Mouse (Mus musculus) MEL (cell line): ENCODE data around the gene Fam222b. TPM values are rescaled to one million over a fixed set of nuclear protein-coding genes. Genes with fewer than 3 reads are reported as not detected.

Source experiments
- DNase-seq: peaks from one replicate; pipeline ENCODE4 v3.0.0; 2011; ENCODE audit warnings: low read depth, low spot score
- H3K27ac ChIP-seq: 2 replicates; pipeline ENCODE4 v1.5.1; 2012; ENCODE audit warnings: low read depth, mild to moderate bottlenecking, control low read depth, low read length, moderate library complexity; ENCODE audit not compliant: control insufficient read depth
- H3K27me3 ChIP-seq, 2 experiments: fragments of 150-350 bp in 1 of 2; sonication (generic) in 1 of 2; 2 replicates each; pipeline ENCODE4 v1.6.1; 2012; ENCODE audit warnings: low read length in 2 of 2, mild to moderate bottlenecking in 2 of 2, improper control_type of control experiment in 1 of 2, moderate library complexity in 1 of 2; ENCODE audit not compliant: insufficient read depth in 2 of 2, control insufficient read depth in 1 of 2
- H3K36me3 ChIP-seq, 2 experiments: 2 replicates each; pipeline ENCODE4 v1.6.1; 2012 to 2014; ENCODE audit warnings: low read length in 2 of 2, improper control_type of control experiment in 1 of 2, inconsistent platforms in 1 of 2, mild to moderate bottlenecking in 1 of 2; ENCODE audit not compliant: insufficient read depth in 2 of 2, control insufficient read depth in 1 of 2
- H3K4me1 ChIP-seq, 2 experiments: fragments of 150-350 bp in 1 of 2; sonication (generic) in 1 of 2; 2 replicates each; pipeline ENCODE4 v1.6.1; 2012; ENCODE audit warnings: low read length in 2 of 2, improper control_type of control experiment in 1 of 2, mild to moderate bottlenecking in 1 of 2; ENCODE audit not compliant: insufficient read depth in 2 of 2, control insufficient read depth in 1 of 2
- H3K4me3 ChIP-seq, 2 experiments: fragments of 150-350 bp in 1 of 2; sonication (generic) in 1 of 2; 2 replicates each; pipeline ENCODE4 v1.5.1; 2012; ENCODE audit warnings: low read depth in 2 of 2, low read length in 2 of 2, mild to moderate bottlenecking in 2 of 2, moderate library complexity in 2 of 2, control low read depth in 1 of 2, improper control_type of control experiment in 1 of 2; ENCODE audit not compliant: control insufficient read depth in 1 of 2, insufficient read depth in 1 of 2
- H3K79me2 ChIP-seq: 2 replicates; pipeline ENCODE4 v1.6.1; 2012; ENCODE audit warnings: mild to moderate bottlenecking, low read length, moderate library complexity; ENCODE audit not compliant: control insufficient read depth, poor library complexity, insufficient read depth
- H3K9ac ChIP-seq: 2 replicates; pipeline ENCODE4 v1.6.1; 2012; ENCODE audit warnings: low read depth, mild to moderate bottlenecking, control low read depth, low read length, moderate library complexity; ENCODE audit not compliant: control insufficient read depth, poor library complexity, severe bottlenecking
- H3K9me3 ChIP-seq: fragments of 150-350 bp; sonication (generic); replicated peaks from 2 replicates; pipeline ENCODE4 v1.6.1; 2012; ENCODE audit warnings: mild to moderate bottlenecking, low read length, improper control_type of control experiment, moderate library complexity; ENCODE audit not compliant: insufficient read depth
- BHLHE40 ChIP-seq: IDR thresholded peaks from 2 replicates; pipeline ENCODE4 v1.6.1; 2012; ENCODE audit warnings: low read depth, mild to moderate bottlenecking, inconsistent platforms, low read length, improper control_type of control experiment, borderline replicate concordance
- CHD1 ChIP-seq: IDR thresholded peaks from 2 replicates; pipeline ENCODE4 v1.6.1; 2012; ENCODE audit warnings: low read depth, mild to moderate bottlenecking, inconsistent platforms, low read length, improper control_type of control experiment
- CTCF ChIP-seq, 3 experiments: IDR thresholded peaks in 2 of 3; conservative IDR thresholded peaks in 1 of 3; 2 replicates each; pipeline ENCODE4 v1.5.1; 2011 to 2012; ENCODE audit warnings: low read length in 3 of 3, low read depth in 2 of 3, mild to moderate bottlenecking in 2 of 3, improper control_type of control experiment in 1 of 3, inconsistent platforms in 1 of 3, mixed read lengths in 1 of 3, moderate library complexity in 1 of 3; ENCODE audit not compliant: control insufficient read depth in 1 of 3, insufficient read depth in 1 of 3, poor library complexity in 1 of 3, severe bottlenecking in 1 of 3
- EP300 ChIP-seq, 2 experiments: IDR thresholded peaks; 2 replicates each; pipeline ENCODE4 v1.6.1; 2011; ENCODE audit warnings: improper control_type of control experiment in 2 of 2, low read length in 2 of 2, low read depth in 1 of 2, mild to moderate bottlenecking in 1 of 2
- ETS1 ChIP-seq: IDR thresholded peaks from 2 replicates; pipeline ENCODE4 v1.6.1; 2012; ENCODE audit warnings: low read depth, mild to moderate bottlenecking, inconsistent platforms, low read length, improper control_type of control experiment, moderate library complexity
- GATA1 ChIP-seq: IDR thresholded peaks from 2 replicates; pipeline ENCODE4 v1.6.1; 2011; ENCODE audit warnings: low read depth, low read length, improper control_type of control experiment
- HCFC1 ChIP-seq: IDR thresholded peaks from 2 replicates; pipeline ENCODE4 v1.6.1; 2012; ENCODE audit warnings: low read depth, mild to moderate bottlenecking, inconsistent platforms, low read length, improper control_type of control experiment, moderate library complexity
- JUND ChIP-seq: IDR thresholded peaks from 2 replicates; pipeline ENCODE4 v1.6.1; 2011; ENCODE audit warnings: low read depth, mild to moderate bottlenecking, improper control_type of control experiment, low read length
- KAT2A ChIP-seq: conservative IDR thresholded peaks from 2 replicates; pipeline ENCODE4 v1.6.1; 2012; ENCODE audit warnings: low read depth, low read length, improper control_type of control experiment, inconsistent platforms
- MAFK ChIP-seq: IDR thresholded peaks from 2 replicates; pipeline ENCODE4 v1.6.1; 2011; ENCODE audit warnings: low read depth, mild to moderate bottlenecking, low read length, improper control_type of control experiment, borderline replicate concordance
- MAX ChIP-seq: IDR thresholded peaks from 2 replicates; pipeline ENCODE4 v1.6.1; 2011; ENCODE audit warnings: low read length, improper control_type of control experiment
- MEF2A ChIP-seq: IDR thresholded peaks from 2 replicates; pipeline ENCODE4 v1.6.1; 2014; ENCODE audit warnings: low read depth, mild to moderate bottlenecking, inconsistent platforms, low read length, improper control_type of control experiment; ENCODE audit not compliant: poor library complexity, insufficient replicate concordance, severe bottlenecking; ENCODE audit errors: extremely low read depth
- MYC ChIP-seq: IDR thresholded peaks from 2 replicates; pipeline ENCODE4 v1.6.1; 2011; ENCODE audit warnings: low read depth, mild to moderate bottlenecking, low read length, improper control_type of control experiment, moderate library complexity
- RAD21 ChIP-seq: IDR thresholded peaks from 2 replicates; pipeline ENCODE4 v1.6.1; 2011; ENCODE audit warnings: mild to moderate bottlenecking, low read depth, low read length, improper control_type of control experiment
- RCOR1 ChIP-seq: IDR thresholded peaks from 2 replicates; pipeline ENCODE4 v1.6.1; 2012; ENCODE audit warnings: low read depth, mild to moderate bottlenecking, inconsistent platforms, low read length, improper control_type of control experiment
- SMC3 ChIP-seq: IDR thresholded peaks from 2 replicates; pipeline ENCODE4 v1.6.1; 2011; ENCODE audit warnings: low read depth, low read length, improper control_type of control experiment
- TAL1 ChIP-seq: IDR thresholded peaks from 2 replicates; pipeline ENCODE4 v1.6.1; 2012; ENCODE audit warnings: mild to moderate bottlenecking, inconsistent platforms, low read length, moderate library complexity, mixed read lengths
- TBP ChIP-seq: IDR thresholded peaks from 2 replicates; pipeline ENCODE4 v1.8.0; 2011; ENCODE audit warnings: low read depth, low read length, improper control_type of control experiment
- TCF12 ChIP-seq: IDR thresholded peaks from 2 replicates; pipeline ENCODE4 v1.6.1; 2014; ENCODE audit warnings: low read depth, mild to moderate bottlenecking, inconsistent platforms, low read length, improper control_type of control experiment, moderate library complexity
- UBTF ChIP-seq: IDR thresholded peaks from 2 replicates; pipeline ENCODE4 v1.6.1; 2012; ENCODE audit warnings: low read depth, mild to moderate bottlenecking, inconsistent platforms, low read length, improper control_type of control experiment, moderate library complexity, borderline replicate concordance; ENCODE audit not compliant: insufficient read depth
- USF2 ChIP-seq, 2 experiments: IDR thresholded peaks; 2 replicates each; pipeline ENCODE4 v1.6.1; 2011 to 2012; ENCODE audit warnings: improper control_type of control experiment in 2 of 2, low read length in 2 of 2, borderline replicate concordance in 1 of 2, inconsistent platforms in 1 of 2, low read depth in 1 of 2, mild to moderate bottlenecking in 1 of 2; ENCODE audit not compliant: insufficient read depth in 1 of 2
- ZC3H11A ChIP-seq: IDR thresholded peaks from 2 replicates; pipeline ENCODE4 v1.6.1; 2012; ENCODE audit warnings: low read depth, mild to moderate bottlenecking, inconsistent platforms, low read length, improper control_type of control experiment
- ZKSCAN1 ChIP-seq: IDR thresholded peaks from 2 replicates; pipeline ENCODE4 v1.6.1; 2012; ENCODE audit warnings: low read depth, mild to moderate bottlenecking, inconsistent platforms, low read length, improper control_type of control experiment, moderate library complexity
- ZMIZ1 ChIP-seq: IDR thresholded peaks from 2 replicates; pipeline ENCODE4 v1.6.1; 2012; ENCODE audit warnings: low read depth, mild to moderate bottlenecking, inconsistent platforms, low read length, improper control_type of control experiment, moderate library complexity
- ZNF384 ChIP-seq: IDR thresholded peaks from 2 replicates; pipeline ENCODE4 v1.6.1; 2012; ENCODE audit warnings: low read depth, mild to moderate bottlenecking, inconsistent platforms, low read length, improper control_type of control experiment
- polyA plus RNA-seq, 2 experiments: library from polyadenylated mRNA; stranded (reverse) in 1 of 2; unstranded in 1 of 2; fragments of >175 nt in 1 of 2; fragments of >200 nt in 1 of 2; gene quantifications; 2 replicates each; pipeline versions ENCODE4 v1.2.1 to v1.2.4; 2012; ENCODE audit warnings: low replicate concordance in 2 of 2, low read depth in 1 of 2; ENCODE audit not compliant: insufficient read length in 2 of 2, insufficient read depth in 1 of 2, missing spikeins in 1 of 2
- total RNA-seq: library from RNA; depleted of rRNA; stranded (reverse); fragments of 300-350 nt; gene quantifications from 2 replicates; pipeline ENCODE4 v1.2.3, GENCODE M21; 2012

Gene Fam222b
- total and polyA plus RNA-seq, 3 experiments: 2.4 to 8.1 TPM; not detected in 1

- no peak overlapping the region for H3K9ac ChIP-seq
- no peaks in the 10 kb centered on the region for H3K9me3 ChIP-seq
- no peak overlapping the region for H3K4me3 ChIP-seq
- no peaks in the 10 kb centered on the region for H3K27me3 ChIP-seq
- TF ChIP-seq TAL1 (no peak), EP300 (IDR thresholded peaks at IDR 0.05; ENCODE audit: low read depth in 1 of 2, low read length in 2 of 2) (no peak), SMC3 (no peak), MAX (no peak), CTCF (IDR thresholded peaks at IDR 0.05 in 2 of 3, conservative IDR thresholded peaks at IDR 0.05 in 1 of 3; ENCODE audit: control insufficient read depth in 1 of 3, insufficient read depth in 1 of 3, low read depth in 2 of 3, low read length in 3 of 3, poor library complexity in 1 of 3, severe bottlenecking in 1 of 3) (no peak), MYC (no peak), KAT2A (no peak), BHLHE40 (no peak), GATA1 (no peak), ZNF384 (no peak)
- no peak for DNase-seq
- peaks cover 13% of the 10 kb centered on the region for H3K79me2 ChIP-seq
- H3K36me3 ChIP-seq: peaks cover 0 to 23% of the 10 kb centered on the region in 2 experiments; a peak in 2 of 4 replicates
- peaks cover 20 to 37% of the 10 kb centered on the region in 2 experiments for H3K4me1 ChIP-seq
- no peak overlapping the region for H3K27ac ChIP-seq
Observed at GRCm38 (mm10) chr11:78167257-78167959, 72.9 kb downstream of the Fam222b start.

GRCm38 (mm10) chr11:78168541-78169468 is 74.3 kb downstream of the Fam222b start:
- no peaks in the 10 kb centered on the region for H3K27me3 ChIP-seq
- peaks cover 20 to 37% of the 10 kb centered on the region in 2 experiments for H3K4me1 ChIP-seq
- H3K9ac ChIP-seq: peak overlapping the region; percentile 58
- no peaks in the 10 kb centered on the region for H3K9me3 ChIP-seq
- H3K79me2 ChIP-seq: peaks cover 13% of the 10 kb centered on the region
- H3K36me3 ChIP-seq: peaks cover 0 to 21% of the 10 kb centered on the region in 2 experiments; a peak in 2 of 4 replicates
- peak; percentile 83 for DNase-seq
- H3K27ac ChIP-seq: peak overlapping the region; percentile 72
- peak overlapping the region; percentile 48 to 70 for H3K4me3 ChIP-seq
- TF ChIP-seq RAD21 (no peak), GATA1 (peak; percentile 98), TCF12 (peak; percentile 94), TAL1 (peak; percentile 70), USF2 (IDR thresholded peaks at IDR 0.05; ENCODE audit: borderline replicate concordance in 1 of 2, insufficient read depth in 1 of 2, low read depth in 1 of 2, low read length in 2 of 2) (no peak), MEF2A (no peak), TBP (no peak), ZKSCAN1 (no peak), ZMIZ1 (no peak), HCFC1 (peak; percentile 76), UBTF (no peak), ZNF384 (peak; percentile 73), JUND (no peak), EP300 (IDR thresholded peaks at IDR 0.05; ENCODE audit: low read depth in 1 of 2, low read length in 2 of 2) (peak; percentile 95), ZC3H11A (no peak; the same call in 1 of the 2 replicates), ETS1 (peak; percentile 91), MYC (peak; percentile 68; the same call in 1 of the 2 replicates), CHD1 (peak; percentile 61; the same call in 1 of the 2 replicates), MAFK (peak; percentile 76; the same call in 1 of the 2 replicates), BHLHE40 (peak; percentile 68; the same call in 1 of the 2 replicates), KAT2A (peak; percentile 45; the same call in 1 of the 2 replicates), RCOR1 (peak; percentile 79), MAX (peak; percentile 78)
